In the genomic region with DNA sequence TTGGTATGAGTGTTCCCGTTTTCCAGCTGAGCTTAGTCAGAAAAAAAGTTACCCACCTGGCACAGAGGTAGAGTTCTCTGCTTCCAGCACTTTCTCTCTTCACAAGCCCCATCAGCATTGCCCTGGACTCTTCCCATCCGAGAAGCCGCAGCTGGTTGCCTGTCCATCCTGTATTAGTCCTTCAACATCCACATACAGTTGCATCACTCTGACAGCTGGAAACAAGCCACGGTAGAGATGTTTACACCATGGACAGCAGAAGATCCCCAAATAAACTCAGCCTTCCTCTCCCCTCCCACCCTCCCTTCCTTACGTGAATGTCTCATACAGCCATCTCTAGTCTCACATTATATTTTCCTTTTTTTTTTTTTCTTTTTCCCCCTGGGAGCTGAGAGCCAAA, we compare ENCODE assay signal across 23 mouse cellular contexts.
"Had no signal": no experiment of that assay in that cellular context is flagged by ENCODE, and none has a peak within 500 bp of the region (broad histone marks: within the 10 kb centered on the region; RNA-seq: fewer than 3 reads in every experiment).

No protein-coding gene starts in this region.

- H3K4me3 ChIP-seq: kidney, embryonic 15.5 days; limb, embryonic 12.5 days; limb, embryonic 15.5 days; megakaryocyte, embryonic 14.5 days; midbrain, embryonic 10.5 days; midbrain, embryonic 13.5 days; myocyte; neural tube, embryonic 13.5 days had no signal

- H3K27ac ChIP-seq: kidney, embryonic 15.5 days; limb, embryonic 12.5 days; limb, embryonic 15.5 days; liver, embryonic 14.5 days; midbrain, embryonic 10.5 days; midbrain, embryonic 13.5 days; neural tube, embryonic 13.5 days had no signal

- ATAC-seq: intestine, postnatal 0 days; liver, postnatal 0 days; midbrain, embryonic 13.5 days; midbrain, embryonic 16.5 days had no signal

- H3K4me2 ChIP-seq: kidney, embryonic 15.5 days; limb, embryonic 12.5 days; limb, embryonic 15.5 days; liver, embryonic 11.5 days; midbrain, embryonic 13.5 days; neural tube, embryonic 13.5 days had no signal

- H3K27me3 ChIP-seq: kidney, embryonic 15.5 days; limb, embryonic 12.5 days; limb, embryonic 15.5 days; megakaryocyte, embryonic 14.5 days; midbrain, embryonic 13.5 days; neural tube, embryonic 13.5 days had no signal

- H3K9me3 ChIP-seq: kidney, embryonic 15.5 days; limb, embryonic 12.5 days; limb, embryonic 15.5 days; megakaryocyte, embryonic 14.5 days; midbrain, embryonic 10.5 days; midbrain, embryonic 13.5 days; neural tube, embryonic 13.5 days had no signal

- DNase-seq: kidney, adult 2 months; kidney, postnatal 10 days; kidney, postnatal 36 days; left cerebral cortex, postnatal 4 days; liver, postnatal 0 days; retina, postnatal 1 day; right cerebral cortex, postnatal 25 days; spleen, adult 18-20 months; thymus, adult 2 months; thymus, postnatal 14 days; thymus, postnatal 4 days had no signal

- H3K9ac ChIP-seq: kidney, embryonic 15.5 days; limb, embryonic 12.5 days; limb, embryonic 15.5 days; liver, embryonic 14.5 days; liver, postnatal 0 days; midbrain, embryonic 13.5 days; neural tube, embryonic 13.5 days had no signal

- H3K36me3 ChIP-seq: kidney, embryonic 15.5 days; limb, embryonic 12.5 days; limb, embryonic 15.5 days; midbrain, embryonic 10.5 days; midbrain, embryonic 13.5 days; neural tube, embryonic 13.5 days had no signal

- H3K4me1 ChIP-seq: kidney, embryonic 15.5 days; limb, embryonic 12.5 days; limb, embryonic 15.5 days; megakaryocyte, embryonic 14.5 days; neural tube, embryonic 13.5 days had no signal
